Mouse (Mus musculus) cerebellum, adult 2 months (tissue): ENCODE measurements around the gene Stard13.

Experiments
- CTCF ChIP-seq: fragments of 200-500 bp; IDR thresholded peaks from 2 replicates; pipeline ENCODE4 v1.5.1; 2011; ENCODE audit warnings: low read depth, mild to moderate bottlenecking, control low read depth, low read length, moderate library complexity, borderline replicate concordance; ENCODE audit not compliant: insufficient read depth
- POLR2A ChIP-seq: fragments of 200-500 bp; IDR thresholded peaks from 2 replicates; pipeline ENCODE4 v1.6.1; 2011; ENCODE audit warnings: low read length, control low read depth, borderline replicate concordance; ENCODE audit not compliant: insufficient read depth

GRCm38 (mm10) chr5:151222791-151223190, 10.8 kb downstream of the Stard13 start:
- TF ChIP-seq POLR2A (no peak), CTCF (no peak)
